Mouse (Mus musculus) cortical plate, adult 2 months (tissue): Measurements from ENCODE around the gene Mlc1.

Experiments used
- CTCF ChIP-seq: fragments of 200-500 bp; IDR thresholded peaks from 2 replicates; pipeline ENCODE4 v1.5.1; 2011; ENCODE audit warnings: mild to moderate bottlenecking, control low read depth, low read length; ENCODE audit not compliant: insufficient read depth; ENCODE audit errors: extremely low read depth
- POLR2A ChIP-seq: fragments of 200-500 bp; IDR thresholded peaks from 2 replicates; pipeline ENCODE4 v1.6.1; 2011; ENCODE audit warnings: mild to moderate bottlenecking, low read length, control low read depth; ENCODE audit not compliant: insufficient read depth; ENCODE audit errors: extremely low read depth

DNA sequence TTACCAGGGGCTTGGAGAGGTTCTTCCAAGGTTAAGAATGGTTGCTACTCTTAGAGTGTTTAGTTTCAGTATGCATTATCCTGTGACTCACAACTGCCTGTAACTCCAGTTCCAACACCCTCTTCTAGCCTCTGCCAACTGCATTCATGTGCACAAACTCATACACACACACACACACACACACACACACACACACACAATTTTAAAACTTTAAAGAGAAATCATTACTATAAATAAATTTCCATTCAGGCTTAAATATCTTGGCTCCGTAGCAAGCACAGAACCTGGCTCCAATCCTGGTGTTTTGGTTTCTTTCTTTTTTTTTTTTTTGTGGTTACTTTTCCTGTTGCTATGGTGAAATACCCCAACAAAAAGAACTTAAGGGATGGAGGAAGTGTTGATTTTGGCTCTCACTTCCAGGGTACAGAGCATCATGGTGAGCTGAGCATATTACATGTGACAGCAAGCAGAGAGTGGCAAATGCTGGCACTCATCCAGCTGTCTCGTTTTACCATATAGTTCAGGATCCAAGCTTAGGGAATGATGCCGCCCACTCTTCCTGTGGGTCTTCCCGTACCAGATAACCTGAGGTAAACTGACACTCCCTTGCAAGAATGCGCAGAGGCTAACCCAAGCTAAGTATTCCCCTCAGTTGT lies 34.8 kb downstream of the Mlc1 start:
- no peak for TF ChIP-seq POLR2A
- TF ChIP-seq CTCF: no peak
